Mouse (Mus musculus) E14TG2a.4 (cell line): ENCODE results near the gene Rftn1.

Source experiments
- CTCF ChIP-seq: conservative IDR thresholded peaks from 2 replicates; pipeline ENCODE4 v1.5.1; 2014; ENCODE audit warnings: low read length
- POU5F1 ChIP-seq: IDR thresholded peaks from 2 replicates; pipeline ENCODE4 v1.6.1; 2014; ENCODE audit warnings: low read length, borderline replicate concordance

GRCm38 (mm10) chr17:50215104-50215503 is 24.6 kb upstream of the Rftn1 start:
- TF ChIP-seq CTCF (no peak), POU5F1 (no peak)
